Mouse (Mus musculus): Measurements from ENCODE around the gene Rfc4.
"Not testable (repeated sequence)": the region's sequence is repeated elsewhere in the genome, so short reads cannot be mapped to it uniquely, and the experiment has no call there.

The Rfc4 gene

GRCm38 (mm10) chr16:23103038-23103745, 24.3 kb downstream of the Rfc4 start:
- no peak for DNase-seq (ENCODE audit: low read depth, low spot score)

DNA sequence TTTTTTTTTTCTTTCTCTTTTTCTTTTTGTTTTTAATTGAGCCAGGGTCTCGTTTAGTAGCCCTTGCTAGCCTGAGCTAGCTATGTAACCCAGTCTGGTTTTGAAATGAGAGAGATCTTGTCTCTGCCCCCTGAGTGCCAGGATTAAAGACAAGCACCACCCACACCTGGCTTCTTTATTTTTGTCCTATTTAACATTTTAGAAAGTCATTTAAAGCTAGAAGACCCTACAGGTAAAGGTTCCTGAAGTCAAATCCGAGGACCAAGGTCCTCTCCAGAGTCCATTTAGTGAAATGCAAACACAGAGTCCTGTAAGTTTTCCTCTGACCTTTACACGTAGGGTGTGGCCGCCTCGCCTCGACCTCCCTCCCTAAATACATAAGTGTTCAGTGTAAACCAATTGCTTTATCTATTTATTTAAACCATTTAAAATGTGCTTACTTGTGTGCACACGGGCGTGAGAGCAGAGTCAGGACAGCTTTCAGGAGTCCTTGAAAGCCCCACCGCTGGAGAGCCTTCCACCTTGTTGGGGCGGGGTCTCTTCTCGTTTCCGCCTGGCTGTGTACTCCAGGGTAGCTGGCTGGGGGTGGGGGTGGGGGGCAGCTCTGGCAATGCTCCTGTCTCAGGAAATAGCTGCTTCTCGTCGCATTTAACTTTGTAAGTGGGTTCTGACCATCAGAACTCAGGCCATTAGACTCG, 25.0 kb downstream of the Rfc4 start:
- DNase-seq (ENCODE audit: low read depth, low spot score) = no peak

DNA sequence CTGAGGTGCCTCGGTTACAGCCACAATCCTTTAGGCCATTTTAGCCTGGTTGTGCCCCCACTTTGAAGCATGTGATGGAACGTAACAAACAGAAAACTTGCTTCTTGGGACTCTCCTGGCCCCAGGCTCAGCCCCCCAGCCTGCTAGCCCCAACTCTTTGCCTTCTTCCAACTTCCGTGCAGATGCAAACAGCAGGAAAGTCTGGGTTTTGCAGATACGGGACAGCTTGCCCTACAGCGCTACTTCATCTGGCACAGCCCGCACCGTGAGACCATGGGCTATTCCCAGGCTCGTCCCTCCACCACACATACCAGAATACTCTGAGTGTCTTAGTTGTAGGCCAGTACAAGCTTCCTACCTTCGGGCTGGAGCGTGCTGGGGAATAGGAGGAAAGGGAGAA, 26.9 kb downstream of the Rfc4 start:
- DNase-seq (ENCODE audit: low read depth, low spot score) = no peak

DNA sequence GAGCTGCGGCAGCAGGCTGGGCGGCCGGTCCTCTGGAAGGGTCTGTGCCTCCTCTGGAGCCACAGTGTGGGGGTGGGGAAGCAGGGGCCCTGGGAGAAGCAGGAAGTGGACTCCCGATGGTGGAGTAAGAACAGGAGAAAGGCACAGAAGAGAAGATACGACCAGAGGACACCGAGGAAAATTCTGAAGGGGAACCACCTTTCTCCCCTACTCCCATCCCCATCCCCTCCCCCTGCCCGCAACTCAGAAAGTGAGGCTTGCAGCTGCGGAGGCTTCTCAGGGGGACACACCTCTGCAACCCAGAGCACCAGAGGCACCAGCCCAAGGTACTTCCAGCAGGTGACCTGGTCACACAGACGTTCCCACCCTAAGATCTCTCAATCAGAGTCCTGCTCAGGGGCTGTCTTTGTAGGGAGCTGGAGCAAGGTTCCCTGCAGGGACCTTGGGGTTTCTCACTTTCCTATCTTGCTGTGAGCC, 27.4 kb downstream of the Rfc4 start:
- DNase-seq (ENCODE audit: low read depth, low spot score) = no peak

DNA sequence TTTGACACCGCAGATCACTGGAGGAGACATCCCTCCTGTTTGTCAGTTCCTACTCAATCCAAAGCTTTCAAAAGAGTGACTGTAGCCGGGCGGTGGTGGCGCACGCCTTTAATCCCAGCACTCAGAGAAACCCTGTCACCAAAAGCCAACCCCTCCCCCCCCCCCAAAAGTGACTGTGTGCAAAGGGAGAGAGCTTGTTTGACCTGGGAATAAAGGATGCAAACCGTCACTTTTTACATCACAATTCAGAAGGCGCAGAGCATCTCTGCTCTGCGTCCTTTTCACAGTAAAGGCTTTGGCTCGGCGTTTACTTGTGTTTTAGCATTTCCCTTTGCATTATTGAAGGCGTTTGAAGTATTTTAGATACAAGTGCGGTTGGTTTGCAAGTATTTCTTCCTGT, 27.9 kb downstream of the Rfc4 start:
- DNase-seq (ENCODE audit: low read depth, low spot score) = no peak

DNA sequence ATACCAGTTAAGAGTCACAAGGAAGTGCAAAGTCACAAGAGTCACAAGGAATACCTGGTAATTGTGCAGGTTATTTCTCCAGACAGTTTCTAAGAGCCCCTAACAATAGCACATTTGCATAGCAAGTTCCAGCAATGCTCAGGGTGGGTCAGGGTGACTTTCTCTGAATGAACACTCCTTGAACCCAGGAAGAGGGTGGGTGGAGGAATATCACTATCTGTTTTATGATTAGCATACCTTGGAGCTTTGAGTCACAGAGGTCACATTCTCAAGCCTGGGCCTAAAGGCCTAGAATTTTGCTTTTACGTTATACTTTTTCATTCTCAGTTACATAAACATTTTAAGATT, 29.5 kb downstream of the Rfc4 start:
- not testable (repeated sequence) for DNase-seq (ENCODE audit: low read depth, low spot score)

GRCm38 (mm10) chr16:23097290-23098104, 30.0 kb downstream of the Rfc4 start:
- DNase-seq (ENCODE audit: low read depth, low spot score) = not testable (repeated sequence)

DNA sequence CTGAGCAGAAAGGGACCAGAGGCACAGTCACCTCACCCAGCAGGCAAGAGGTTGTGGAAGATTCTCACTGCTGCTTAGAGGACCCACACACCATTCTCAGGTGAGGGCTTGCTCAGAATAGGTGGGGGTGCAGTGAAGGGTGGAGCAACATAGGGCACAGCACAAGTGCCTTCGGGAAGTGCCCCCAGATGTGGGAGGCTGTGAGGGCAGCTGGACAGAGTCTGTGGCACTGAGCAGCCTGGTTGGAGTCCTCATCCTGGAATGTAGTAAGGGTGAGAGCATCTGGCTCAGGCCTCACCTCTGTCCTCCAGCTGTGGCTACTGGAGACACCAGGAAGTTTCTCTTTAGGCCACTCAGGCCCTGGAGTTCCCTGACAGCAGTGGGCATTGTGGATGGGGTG, 30.7 kb downstream of the Rfc4 start:
- DNase-seq (ENCODE audit: low read depth, low spot score) = not testable (repeated sequence)

DNA sequence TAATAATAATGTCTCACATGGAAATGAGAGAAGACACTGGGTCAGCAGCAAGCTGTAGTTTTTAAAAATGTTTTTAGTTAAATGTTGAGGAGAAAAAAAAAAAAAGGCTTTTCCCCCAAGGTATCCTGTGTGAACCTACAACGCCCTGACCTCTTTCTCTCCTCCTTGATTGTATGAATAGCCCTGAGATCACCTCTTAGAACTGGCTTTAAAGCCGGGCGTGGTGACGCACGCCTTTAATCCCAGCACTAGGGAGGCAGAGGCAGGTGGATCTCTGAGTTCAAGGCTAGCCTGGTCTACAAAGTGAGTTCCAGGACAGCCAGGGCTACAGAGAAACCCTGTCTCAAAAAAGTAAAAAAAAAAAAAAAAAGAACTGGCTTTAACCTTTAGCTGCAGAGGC, 32.0 kb downstream of the Rfc4 start:
- not testable (repeated sequence) for DNase-seq (ENCODE audit: low read depth, low spot score)

- no peak for DNase-seq (ENCODE audit: low read depth, low spot score)
These were observed 33.4 kb downstream of the Rfc4 start for GRCm38 (mm10) chr16:23094136-23094535.

DNA sequence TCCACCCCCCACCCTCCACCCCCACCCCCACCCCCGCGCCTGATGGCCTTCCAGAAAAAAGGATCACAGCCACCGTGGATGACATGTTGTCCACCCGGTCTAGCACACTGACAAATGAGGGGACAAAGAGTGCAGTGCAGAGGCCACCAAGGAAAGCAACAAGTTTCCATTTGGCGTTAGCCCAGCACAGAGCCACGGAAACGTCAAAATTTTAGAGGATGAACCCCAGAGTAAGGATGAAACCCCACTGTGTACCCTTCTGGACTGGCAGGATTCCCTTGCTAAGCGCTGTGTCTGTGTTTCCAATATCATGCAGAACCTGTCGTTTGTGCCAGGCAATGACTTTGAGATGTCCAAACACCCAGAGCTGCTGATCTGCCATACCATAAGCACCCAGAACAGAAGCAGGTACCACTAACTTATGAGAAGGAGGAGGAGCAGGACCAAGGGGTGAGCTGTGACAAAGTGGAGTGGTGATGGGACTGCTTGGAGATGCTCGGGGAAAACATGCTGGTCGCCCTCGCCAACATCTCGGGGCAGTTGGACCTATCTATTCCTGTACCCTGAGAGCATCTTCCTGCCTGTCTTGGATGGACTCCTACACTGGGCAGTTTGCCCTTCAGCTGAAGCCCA, 34.1 kb downstream of the Rfc4 start:
- DNase-seq (ENCODE audit: low read depth, low spot score) = no peak

GRCm38 (mm10) chr16:23091345-23091744, 36.2 kb downstream of the Rfc4 start:
- DNase-seq (ENCODE audit: low read depth, low spot score) = not testable (repeated sequence)

DNA sequence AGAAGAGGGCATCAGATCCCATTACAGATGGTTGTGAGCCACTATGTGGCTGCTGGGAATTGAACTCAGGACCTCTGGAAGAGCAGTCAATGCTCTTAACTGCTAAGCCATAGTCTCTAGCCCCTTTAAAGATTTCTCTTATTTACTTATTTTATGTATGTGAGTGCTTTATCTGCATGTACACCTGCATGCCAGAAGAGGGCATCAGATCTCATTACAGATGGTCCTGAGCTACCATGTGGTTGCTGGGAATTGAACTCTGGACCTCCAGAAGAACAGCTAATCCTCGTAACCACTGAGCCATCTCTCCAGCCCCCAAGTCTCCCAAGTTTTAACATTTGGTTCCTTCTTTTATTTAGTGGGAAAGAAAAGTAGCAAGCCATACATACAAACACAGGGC, 39.0 kb downstream of the Rfc4 start:
- not testable (repeated sequence) for DNase-seq (ENCODE audit: low read depth, low spot score)

DNA sequence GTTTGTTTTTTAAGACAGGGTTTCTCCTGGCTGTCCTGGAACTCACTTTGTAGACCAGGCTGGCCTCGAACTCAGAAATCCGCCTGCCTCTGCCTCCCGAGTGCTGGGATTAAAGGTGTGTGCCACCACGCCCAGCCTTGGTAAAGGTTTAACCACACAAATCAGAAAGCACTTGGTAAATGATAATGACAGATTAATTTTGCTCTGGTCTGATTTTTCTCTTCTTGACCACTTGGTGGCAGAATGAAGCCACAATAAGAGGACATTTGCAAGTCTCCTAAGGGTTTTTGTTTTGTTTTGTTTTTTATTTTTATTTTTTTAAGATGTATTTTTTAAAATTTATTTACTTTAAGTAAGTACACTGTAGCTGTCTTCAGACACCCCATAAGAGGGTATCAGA, 39.8 kb downstream of the Rfc4 start:
- not testable (repeated sequence) for DNase-seq (ENCODE audit: low read depth, low spot score)

DNA sequence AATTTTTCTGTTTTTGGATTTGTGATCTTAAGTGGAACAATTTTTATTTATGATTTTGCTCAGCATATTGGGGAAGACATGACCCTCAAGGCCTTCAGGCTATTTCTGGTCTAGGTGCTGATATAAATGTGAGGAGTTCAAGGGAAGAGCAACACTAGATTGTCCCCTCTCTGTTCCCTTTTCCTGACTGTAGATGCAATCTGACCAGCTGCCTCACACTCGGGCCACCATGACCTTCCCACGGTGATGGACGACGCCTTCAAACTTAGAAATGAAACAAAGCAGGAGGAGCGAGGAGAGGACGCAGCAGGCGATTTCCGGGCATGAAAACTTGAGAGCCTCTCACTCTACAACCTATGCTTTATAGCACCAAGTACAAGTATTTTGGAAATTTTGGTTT, 40.4 kb downstream of the Rfc4 start:
- not testable (repeated sequence) for DNase-seq (ENCODE audit: low read depth, low spot score)

DNA sequence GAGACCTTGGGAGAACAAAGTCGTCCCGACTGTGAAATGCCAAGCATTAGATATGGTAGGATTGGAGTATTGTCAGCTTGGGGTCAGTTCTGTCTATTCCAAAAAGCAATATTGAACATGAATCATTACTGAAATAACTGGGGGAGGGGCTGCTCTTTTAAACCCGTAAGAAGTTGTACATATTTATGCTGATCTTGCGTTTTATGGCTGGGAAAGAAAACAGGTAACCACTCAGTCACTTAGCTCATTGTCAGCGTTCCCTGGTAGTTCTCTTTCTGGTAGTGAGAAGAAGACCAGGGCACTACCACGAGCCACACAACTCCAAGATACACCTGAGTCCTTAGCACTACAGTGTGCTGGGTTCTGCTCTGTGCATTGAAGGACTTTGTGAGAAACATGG, 50.0 kb downstream of the Rfc4 start:
- DNase-seq (ENCODE audit: low read depth, low spot score) = not testable (repeated sequence)
